Mouse (Mus musculus) adrenal gland, postnatal 10 days (tissue): ENCODE measurements at regions not wholly inside any gene's neighbourhood (a gene's known extent, or its start where the extent isn't known, plus 50 kb on each side); places are given as distances from the start of the nearest gene placed in this dataset.

Source experiments
- DNase-seq: peaks from one replicate; pipeline ENCODE4 v3.0.0; 2021; ENCODE audit warnings: mixed read lengths

DNA sequence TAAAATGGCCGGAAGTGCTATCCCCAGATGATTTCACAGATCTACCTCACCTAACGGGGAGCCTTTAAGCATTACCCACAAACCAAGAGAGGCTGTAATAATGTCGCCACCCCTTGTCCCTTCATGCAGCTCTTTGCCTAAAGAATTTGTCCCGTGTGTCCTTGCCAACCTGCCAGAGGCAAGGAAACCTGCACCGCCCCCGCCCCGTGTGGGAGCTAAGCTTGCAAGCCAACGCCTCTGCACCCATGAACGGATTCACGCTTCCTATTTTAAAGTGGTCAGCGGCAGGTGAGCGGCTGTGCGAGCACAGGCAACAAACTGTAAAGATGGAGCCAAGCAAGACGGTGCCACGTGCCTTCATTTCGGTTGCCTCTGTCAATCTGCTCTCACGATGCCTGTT, 63.1 kb downstream of the Gm11011 start:
- no peak for DNase-seq

DNA sequence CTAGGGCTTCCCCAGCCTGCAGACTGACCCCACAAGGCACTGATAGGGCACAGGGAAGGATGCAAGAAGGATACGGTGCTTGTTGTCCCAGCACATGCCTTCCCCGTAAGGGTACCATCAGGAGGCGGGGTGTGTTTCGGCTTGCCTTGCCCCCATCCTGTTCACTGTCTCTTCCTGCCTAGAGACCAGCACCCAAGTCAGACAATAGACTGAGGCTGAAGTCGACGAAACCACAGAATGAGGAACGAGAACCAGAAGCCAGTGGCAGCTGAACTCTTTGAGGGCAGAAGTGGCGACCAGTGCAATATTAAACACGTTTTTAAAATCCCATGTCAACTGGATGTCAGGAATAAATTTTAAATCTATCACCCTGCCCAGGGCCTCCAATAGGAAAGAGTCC, 67.6 kb downstream of the Gm11011 start:
- no peak for DNase-seq

GRCm38 (mm10) chr2:169515350-169515749, 72.2 kb downstream of the Gm11011 start:
- DNase-seq, result peak; percentile 8

GRCm38 (mm10) chr2:169510741-169511140, 76.8 kb downstream of the Gm11011 start:
- DNase-seq, result no peak

DNA sequence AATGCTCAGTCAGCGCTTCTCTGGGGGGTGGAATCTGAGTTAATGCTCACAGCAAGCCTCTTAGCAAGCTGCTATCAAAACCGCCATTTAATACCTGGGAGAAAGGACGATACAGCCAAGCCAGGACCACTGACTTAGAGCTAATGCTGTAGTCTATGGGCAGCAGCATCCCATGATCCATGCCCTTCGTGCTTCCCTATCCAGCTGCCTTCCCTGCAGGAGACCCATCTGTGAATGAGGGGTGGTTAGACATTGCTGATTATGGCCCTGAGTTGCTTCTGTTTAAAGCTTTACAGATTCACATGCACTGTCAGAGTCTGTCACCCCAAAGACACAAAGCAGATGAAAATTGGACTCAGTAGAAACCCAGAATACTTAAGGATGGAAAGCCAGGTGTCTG, 78.1 kb downstream of the Gm11011 start:
- no peak for DNase-seq

GRCm38 (mm10) chr2:169504416-169505057, 83.0 kb downstream of the Gm11011 start:
- no peak for DNase-seq

DNA sequence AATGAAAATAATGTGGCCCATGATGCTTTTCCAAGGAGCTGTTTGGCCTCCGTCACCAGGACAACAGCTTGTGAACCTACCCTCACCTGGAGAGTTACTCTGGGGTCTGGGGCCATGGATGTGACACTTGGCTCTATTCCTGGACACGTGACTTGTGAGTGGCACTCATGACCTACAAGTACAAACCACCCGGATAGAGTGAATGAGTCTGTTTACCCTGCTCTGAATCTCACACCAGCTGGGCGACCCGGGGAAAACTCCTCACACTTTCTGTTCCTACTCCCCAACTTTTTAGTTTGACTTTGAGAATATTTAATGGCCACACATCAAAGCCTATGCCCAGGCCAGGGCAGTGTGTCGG, 84.0 kb downstream of the Gm11011 start:
- DNase-seq, result no peak

- no peak for DNase-seq
These were observed 84.6 kb downstream of the Gm11011 start for GRCm38 (mm10) chr2:169502717-169503597.

DNA sequence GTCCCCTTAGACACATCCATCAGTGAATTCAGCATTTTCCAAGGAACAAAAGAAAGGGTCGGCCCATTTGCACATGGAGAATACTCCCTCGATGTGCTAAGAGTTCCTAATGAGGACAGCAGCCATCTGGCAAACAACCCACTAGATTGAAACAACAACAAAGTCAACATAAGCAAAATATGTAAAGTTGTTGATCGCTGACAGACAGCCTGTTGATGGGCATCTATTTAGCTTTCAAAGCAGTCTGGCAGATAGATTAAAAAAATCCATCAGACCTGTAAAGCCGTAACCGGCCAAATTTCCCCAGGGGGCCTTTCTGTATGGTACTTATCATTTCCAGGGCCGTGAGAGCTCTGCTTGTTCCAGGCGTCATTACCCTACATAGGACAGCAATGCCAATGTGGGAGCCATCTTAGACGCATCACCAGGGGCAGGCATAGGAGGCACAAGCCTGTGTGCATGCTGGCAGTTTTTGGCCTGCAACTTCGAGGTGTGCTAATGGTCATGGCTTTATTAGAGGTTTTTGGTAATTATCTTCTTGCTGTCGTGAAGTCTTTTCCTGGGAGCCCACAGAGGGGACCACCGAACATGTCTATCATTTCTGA, 85.7 kb downstream of the Gm11011 start:
- DNase-seq, result no peak

GRCm38 (mm10) chr2:169495368-169495767, 92.2 kb downstream of the Gm11011 start:
- DNase-seq, result no peak

GRCm38 (mm10) chr2:169494503-169495311, 92.8 kb downstream of the Gm11011 start:
- DNase-seq, result peak; percentile 9

GRCm38 (mm10) chr2:169493609-169494275, 93.8 kb downstream of the Gm11011 start:
- no peak for DNase-seq

- DNase-seq, result peak; percentile 74
These were observed 103.6 kb downstream of the Gm11011 start for GRCm38 (mm10) chr2:169483934-169484333.

DNA sequence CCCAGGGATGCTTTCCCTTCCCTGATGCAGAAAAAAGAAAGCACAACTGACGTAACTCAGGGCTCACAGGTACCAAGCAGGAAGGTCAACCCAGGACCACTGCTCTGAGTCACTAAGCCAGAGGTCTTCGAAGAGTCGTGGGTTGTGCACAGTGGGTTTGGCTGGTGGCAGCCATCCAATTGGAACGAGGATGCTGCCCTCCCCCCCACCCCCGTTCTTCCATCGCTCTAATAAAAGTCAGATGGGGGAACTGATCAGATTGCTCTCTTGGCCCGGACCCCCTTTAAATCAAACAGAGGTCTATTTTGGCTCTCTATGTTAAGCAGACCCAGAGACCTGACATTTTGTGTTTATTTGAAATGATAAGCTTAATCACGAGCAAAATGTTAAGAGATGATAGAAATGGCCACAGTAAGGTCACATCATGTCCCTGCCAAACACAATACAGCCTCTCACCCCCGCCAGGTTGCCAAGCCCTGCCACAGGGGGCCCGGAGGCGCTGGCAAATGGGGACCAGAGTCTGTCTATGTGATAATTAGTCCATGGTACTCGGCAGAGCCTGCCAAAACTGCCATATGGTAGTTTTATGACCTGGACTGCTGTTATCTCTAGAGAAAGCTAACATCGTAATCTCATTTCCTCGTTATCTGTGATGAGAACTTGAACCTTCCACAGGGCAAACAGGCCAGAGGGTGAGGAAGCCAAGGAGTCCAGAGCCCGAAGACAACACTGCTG, 105.6 kb downstream of the Gm11011 start:
- DNase-seq, result peak; percentile 12

GRCm38 (mm10) chr2:169474418-169475112, 113.0 kb downstream of the Gm11011 start:
- DNase-seq, result no peak

GRCm38 (mm10) chr2:169469538-169469937, 118.0 kb downstream of the Gm11011 start:
- no peak for DNase-seq

DNA sequence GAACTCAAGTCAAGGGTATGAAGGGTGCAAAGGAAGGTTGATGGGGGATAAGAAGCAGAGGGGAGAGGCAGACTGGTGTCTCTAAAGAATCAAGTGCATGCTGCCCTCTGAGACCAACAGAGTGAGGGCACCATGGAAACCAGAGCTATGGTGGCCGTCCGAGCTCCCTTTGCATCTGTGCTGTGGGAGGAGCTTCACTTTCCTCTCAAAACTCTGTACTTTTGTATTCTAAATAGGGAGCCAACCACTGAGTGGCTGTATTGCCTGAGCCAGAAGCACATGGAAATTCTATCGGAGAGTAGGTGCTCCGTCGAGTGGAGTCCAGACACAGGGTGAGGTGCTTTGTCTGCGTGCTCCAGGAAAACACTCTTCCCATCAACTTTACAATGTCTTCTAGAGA, 119.9 kb downstream of the Gm11011 start:
- DNase-seq, result no peak

DNA sequence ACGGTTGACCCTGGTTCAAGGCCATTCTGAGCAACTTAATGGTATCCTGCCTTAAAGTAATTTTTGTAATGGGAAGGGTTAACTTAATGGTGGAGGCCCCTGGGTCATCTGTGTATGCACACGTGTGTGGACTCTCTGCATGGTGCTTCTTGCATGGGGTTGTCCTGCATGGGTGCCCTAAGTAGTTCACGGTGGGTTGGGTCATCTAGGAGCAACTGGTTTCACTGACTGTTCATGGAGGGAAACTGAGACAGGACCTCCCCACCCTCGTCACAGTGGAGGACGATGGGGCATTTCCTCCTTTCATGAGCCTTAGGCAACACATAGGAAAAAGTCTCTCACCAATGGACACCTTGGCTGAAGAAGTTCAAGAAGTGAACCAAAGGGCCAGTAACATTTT, 123.4 kb downstream of the Gm11011 start:
- DNase-seq, result no peak

GRCm38 (mm10) chr2:169461491-169462039, 126.0 kb downstream of the Gm11011 start:
- DNase-seq, result no peak

GRCm38 (mm10) chr2:169452956-169453355, 134.6 kb downstream of the Gm11011 start:
- DNase-seq, result no peak
